Comparison of ENCODE assay signal across 16 mouse cellular contexts in genomic region chr10:19506434-19506833, GRCm38 (mm10).
DNase-seq lines count a peak whose midpoint lies in the region; ATAC-seq and TF ChIP-seq lines count a peak whose summit lies in the region.
"Had no signal": no experiment of that assay in that cellular context is flagged by ENCODE, and none has a peak within 500 bp of the region (broad histone marks: within the 10 kb centered on the region; RNA-seq: fewer than 3 reads in every experiment).

No protein-coding gene starts in this region.

- peak; percentile 16 for DNase-seq in kidney, adult 2 months
- no peak for DNase-seq in kidney, postnatal 10 days
- peak; percentile 35 for DNase-seq in 416B (ENCODE audit: low read depth)
- DNase-seq in B cell, adult 2 months: peak; percentile 18 to 19
- DNase-seq in ovary, postnatal 36 days (ENCODE audit: low spot score): no peak
- DNase-seq in forebrain, embryonic 14.5 days (ENCODE audit: low spot score): no peak
- DNase-seq: adrenal gland, adult 2 months; cerebellum, postnatal 36 days; kidney, postnatal 14 days; left cerebral cortex, postnatal 4 days; right cerebral cortex, postnatal 25 days; thymus, postnatal 25 days had no signal

- H3K27me3 ChIP-seq in kidney, adult 2 months (replicated peaks; ENCODE audit: control insufficient read depth, insufficient read depth, low read length): no peaks in the 10 kb centered on the region
- no peaks in the 10 kb centered on the region for H3K27me3 ChIP-seq in forebrain, embryonic 14.5 days (replicated peaks; ENCODE audit: control insufficient read depth, insufficient read depth, low read length)
- H3K27me3 ChIP-seq: embryonic facial prominence, embryonic 13.5 days had no signal

- no peaks in the 10 kb centered on the region for H3K9me3 ChIP-seq in forebrain, embryonic 14.5 days (replicated peaks; ENCODE audit: control insufficient read depth, low read length)
- H3K9me3 ChIP-seq: embryonic facial prominence, embryonic 13.5 days; forebrain, embryonic 10.5 days had no signal

- ATAC-seq in megakaryocyte, adult 5-6 weeks (ENCODE audit: poor library complexity, severe bottlenecking): peak; percentile 87
- ATAC-seq in forebrain, embryonic 14.5 days: no peak

- no peak overlapping the region for H3K27ac ChIP-seq in kidney, adult 2 months (ENCODE audit: insufficient read depth, low read depth, low read length)
- H3K27ac ChIP-seq in forebrain, embryonic 14.5 days (ENCODE audit: low read depth, low read length): no peak overlapping the region
- H3K27ac ChIP-seq: embryonic facial prominence, embryonic 13.5 days; forebrain, embryonic 10.5 days; liver, embryonic 14.5 days had no signal

- no peak for TF ChIP-seq POLR2A in kidney, adult 2 months (IDR thresholded peaks at IDR 0.05; ENCODE audit: low read depth, low read length)

- no peak overlapping the region for H3K4me3 ChIP-seq in kidney, adult 2 months (ENCODE audit: insufficient read depth, low read depth, low read length)
- no peak overlapping the region for H3K4me3 ChIP-seq in forebrain, embryonic 14.5 days (ENCODE audit: low read depth, low read length)
- H3K4me3 ChIP-seq: embryonic facial prominence, embryonic 13.5 days; forebrain, embryonic 10.5 days had no signal

- no peaks in the 10 kb centered on the region for H3K36me3 ChIP-seq in kidney, adult 2 months (ENCODE audit: control insufficient read depth, insufficient read depth, low read length)
- H3K36me3 ChIP-seq in forebrain, embryonic 14.5 days (ENCODE audit: control insufficient read depth, insufficient read depth, low read length): no peaks in the 10 kb centered on the region
- H3K36me3 ChIP-seq: embryonic facial prominence, embryonic 13.5 days; forebrain, embryonic 10.5 days had no signal

- no peak for TF ChIP-seq CTCF in kidney, adult 2 months (conservative IDR thresholded peaks at IDR 0.05; ENCODE audit: insufficient read depth, insufficient read length, low read depth, low read length)

- H3K4me1 ChIP-seq in kidney, adult 2 months (ENCODE audit: control insufficient read depth, insufficient read depth, low read length): no peaks in the 10 kb centered on the region
- H3K4me1 ChIP-seq in forebrain, embryonic 14.5 days (ENCODE audit: control insufficient read depth, insufficient read depth, low read length): peaks cover 10% of the 10 kb centered on the region
- H3K4me1 ChIP-seq: embryonic facial prominence, embryonic 13.5 days had no signal

- no peak overlapping the region for H3K9ac ChIP-seq in forebrain, embryonic 14.5 days (ENCODE audit: low read length)
- H3K9ac ChIP-seq: embryonic facial prominence, embryonic 13.5 days; liver, embryonic 14.5 days had no signal

- H3K4me2 ChIP-seq in forebrain, embryonic 14.5 days (ENCODE audit: low read length): no peak overlapping the region
- H3K4me2 ChIP-seq: embryonic facial prominence, embryonic 13.5 days had no signal

Comparison
In these comparisons a context has a peak if more than half of its experiments do, and no peak if none do; other contexts are left out.
1. DNase-seq: peak in kidney, adult 2 months (single experiment), 416B (single experiment) and B cell, adult 2 months (2 of 2); none in kidney, postnatal 10 days (single experiment), ovary, postnatal 36 days (single experiment) and forebrain, embryonic 14.5 days (single experiment).